Mouse (Mus musculus): ENCODE data around the gene Smc4. TPM values are rescaled to one million over a fixed set of nuclear protein-coding genes. Genes with fewer than 3 reads are reported as not detected.

Smc4 gene
- polyA plus RNA-seq, 1 experiment: 17.3 TPM

- peaks cover 60% of the 10 kb centered on the region for H3K4me1 ChIP-seq (ENCODE audit: control insufficient read depth)
Observed at GRCm38 (mm10) chr3:68974639-68975532, 29.7 kb upstream of the Smc4 start.

GRCm38 (mm10) chr3:68975533-68976490 is 28.7 kb upstream of the Smc4 start:
- Histone ChIP-seq H3K4me1 (ENCODE audit: control insufficient read depth) (peaks cover 61% of the 10 kb centered on the region), H3K4me3 (replicated peaks) (peak overlapping the region; percentile 38)
- TF ChIP-seq TAL1 (IDR thresholded peaks at IDR 0.05; ENCODE audit: low read length): no peak
- TF ChIP-seq GATA1 (IDR thresholded peaks at IDR 0.05; ENCODE audit: low read length): no peak

More at GRCm38 (mm10) chr3:68974639-68975532, 29.7 kb upstream of the Smc4 start:
- Histone ChIP-seq H3K36me3 (ENCODE audit: control insufficient read depth) (peaks cover 79% of the 10 kb centered on the region), H3K4me3 (replicated peaks) (no peak overlapping the region), H3K9me3 (ENCODE audit: control insufficient read depth, low read length) (no peaks in the 10 kb centered on the region), H3K27me3 (ENCODE audit: control insufficient read depth) (no peaks in the 10 kb centered on the region)
- TF ChIP-seq TAL1 (IDR thresholded peaks at IDR 0.05; ENCODE audit: low read length): no peak

GRCm38 (mm10) chr3:68977696-68978095 is 26.8 kb upstream of the Smc4 start:
- no peak for TF ChIP-seq GATA1 (IDR thresholded peaks at IDR 0.05; ENCODE audit: low read length)
- no peak for TF ChIP-seq TAL1 (IDR thresholded peaks at IDR 0.05; ENCODE audit: low read length)
- H3K36me3 ChIP-seq (ENCODE audit: control insufficient read depth): peaks cover 77% of the 10 kb centered on the region
- no peaks in the 10 kb centered on the region for H3K27me3 ChIP-seq (ENCODE audit: control insufficient read depth)
- H3K9me3 ChIP-seq (ENCODE audit: control insufficient read depth, low read length): no peaks in the 10 kb centered on the region
- H3K4me3 ChIP-seq (replicated peaks): no peak overlapping the region
- peaks cover 64% of the 10 kb centered on the region for H3K4me1 ChIP-seq (ENCODE audit: control insufficient read depth)

More at GRCm38 (mm10) chr3:68975533-68976490, 28.7 kb upstream of the Smc4 start:
- H3K36me3 ChIP-seq (ENCODE audit: control insufficient read depth): peaks cover 82% of the 10 kb centered on the region
- H3K27me3 ChIP-seq (ENCODE audit: control insufficient read depth): no peaks in the 10 kb centered on the region
- no peaks in the 10 kb centered on the region for H3K9me3 ChIP-seq (ENCODE audit: control insufficient read depth, low read length)

GRCm38 (mm10) chr3:68979187-68979586 is 25.4 kb upstream of the Smc4 start:
- H3K36me3 ChIP-seq (ENCODE audit: control insufficient read depth): peaks cover 69% of the 10 kb centered on the region
- H3K9me3 ChIP-seq (ENCODE audit: control insufficient read depth, low read length): no peaks in the 10 kb centered on the region
- H3K27me3 ChIP-seq (ENCODE audit: control insufficient read depth): no peaks in the 10 kb centered on the region
- no peak overlapping the region for H3K4me3 ChIP-seq (replicated peaks)
- H3K4me1 ChIP-seq (ENCODE audit: control insufficient read depth): peaks cover 61% of the 10 kb centered on the region
- no peak for TF ChIP-seq TAL1 (IDR thresholded peaks at IDR 0.05; ENCODE audit: low read length)
- TF ChIP-seq GATA1 (IDR thresholded peaks at IDR 0.05; ENCODE audit: low read length): no peak

- peaks cover 77% of the 10 kb centered on the region for H3K36me3 ChIP-seq (ENCODE audit: control insufficient read depth)
- H3K9me3 ChIP-seq (ENCODE audit: control insufficient read depth, low read length): no peaks in the 10 kb centered on the region
- TF ChIP-seq TAL1 (IDR thresholded peaks at IDR 0.05; ENCODE audit: low read length) (no peak), GATA1 (IDR thresholded peaks at IDR 0.05; ENCODE audit: low read length) (no peak)
- peaks cover 47% of the 10 kb centered on the region for H3K4me1 ChIP-seq (ENCODE audit: control insufficient read depth)
- H3K4me3 ChIP-seq (replicated peaks): no peak overlapping the region
- H3K27me3 ChIP-seq (ENCODE audit: control insufficient read depth): no peaks in the 10 kb centered on the region
Observed at GRCm38 (mm10) chr3:68980898-68981297, 23.6 kb upstream of the Smc4 start.

GRCm38 (mm10) chr3:68986550-68986949 is 18.0 kb upstream of the Smc4 start:
- Histone ChIP-seq H3K4me3 (replicated peaks) (no peak overlapping the region), H3K9me3 (ENCODE audit: control insufficient read depth, low read length) (no peaks in the 10 kb centered on the region), H3K36me3 (ENCODE audit: control insufficient read depth) (peaks cover 75% of the 10 kb centered on the region), H3K27me3 (ENCODE audit: control insufficient read depth) (no peaks in the 10 kb centered on the region), H3K4me1 (ENCODE audit: control insufficient read depth) (no peaks in the 10 kb centered on the region)
- no peak for TF ChIP-seq TAL1 (IDR thresholded peaks at IDR 0.05; ENCODE audit: low read length)
- TF ChIP-seq GATA1 (IDR thresholded peaks at IDR 0.05; ENCODE audit: low read length): no peak

GRCm38 (mm10) chr3:69002781-69003180 is 1.8 kb upstream of the Smc4 start:
- Histone ChIP-seq H3K4me3 (replicated peaks) (peak overlapping the region; percentile 90), H3K9me3 (ENCODE audit: control insufficient read depth, low read length) (peaks cover 4% of the 10 kb centered on the region), H3K36me3 (ENCODE audit: control insufficient read depth) (peaks cover 51% of the 10 kb centered on the region), H3K4me1 (ENCODE audit: control insufficient read depth) (peaks cover 29% of the 10 kb centered on the region), H3K27me3 (ENCODE audit: control insufficient read depth) (no peaks in the 10 kb centered on the region)
- no peak for TF ChIP-seq GATA1 (IDR thresholded peaks at IDR 0.05; ENCODE audit: low read length)
- no peak for TF ChIP-seq TAL1 (IDR thresholded peaks at IDR 0.05; ENCODE audit: low read length)

GRCm38 (mm10) chr3:69004055-69004436 is 492 bp upstream of the Smc4 start:
- Histone ChIP-seq H3K4me3 (replicated peaks) (peak overlapping the region; percentile 90), H3K27me3 (ENCODE audit: control insufficient read depth) (no peaks in the 10 kb centered on the region), H3K9me3 (ENCODE audit: control insufficient read depth, low read length) (peaks cover 4% of the 10 kb centered on the region), H3K4me1 (ENCODE audit: control insufficient read depth) (peaks cover 37% of the 10 kb centered on the region), H3K36me3 (ENCODE audit: control insufficient read depth) (peaks cover 64% of the 10 kb centered on the region)
- TF ChIP-seq TAL1 (IDR thresholded peaks at IDR 0.05; ENCODE audit: low read length): no peak
- no peak for TF ChIP-seq GATA1 (IDR thresholded peaks at IDR 0.05; ENCODE audit: low read length)

All from erythroblast, embryonic 14.5 days (primary cell).